Mouse (Mus musculus): Measurements from ENCODE around the gene Ap3s2.

Gene Ap3s2

GRCm38 (mm10) chr7:79888603-79889002, 31.8 kb downstream of the Ap3s2 start:
- DNase-seq (ENCODE audit: low spot score): no peak

GRCm38 (mm10) chr7:79883613-79884334, 36.7 kb downstream of the Ap3s2 start:
- DNase-seq (ENCODE audit: low spot score): no peak

GRCm38 (mm10) chr7:79881901-79882300, 38.5 kb downstream of the Ap3s2 start:
- no peak for DNase-seq (ENCODE audit: low spot score)

- no peak for DNase-seq (ENCODE audit: low spot score)
Observed at GRCm38 (mm10) chr7:79880998-79881397, 39.5 kb downstream of the Ap3s2 start.

GRCm38 (mm10) chr7:79880033-79880432, 40.4 kb downstream of the Ap3s2 start:
- no peak for DNase-seq (ENCODE audit: low spot score)

- DNase-seq (ENCODE audit: low spot score): no peak
Observed at GRCm38 (mm10) chr7:79878455-79879025, 41.9 kb downstream of the Ap3s2 start.

- DNase-seq (ENCODE audit: low spot score): no peak
Observed at GRCm38 (mm10) chr7:79873407-79873806, 47.0 kb downstream of the Ap3s2 start.

GRCm38 (mm10) chr7:79871797-79872345, 48.6 kb downstream of the Ap3s2 start:
- DNase-seq (ENCODE audit: low spot score): no peak

- no peak for DNase-seq (ENCODE audit: low spot score)
Observed at GRCm38 (mm10) chr7:79869072-79869719, 51.3 kb downstream of the Ap3s2 start.

- no peak for DNase-seq (ENCODE audit: low spot score)
Observed at GRCm38 (mm10) chr7:79868475-79868874, 52.0 kb downstream of the Ap3s2 start.

- no peak for DNase-seq (ENCODE audit: low spot score)
Observed at GRCm38 (mm10) chr7:79867861-79868260, 52.6 kb downstream of the Ap3s2 start.

- DNase-seq (ENCODE audit: low spot score): no peak
Observed at GRCm38 (mm10) chr7:79866294-79867000, 54.0 kb downstream of the Ap3s2 start.

GRCm38 (mm10) chr7:79861794-79862193, 58.7 kb downstream of the Ap3s2 start:
- DNase-seq (ENCODE audit: low spot score): no peak

- no peak for DNase-seq (ENCODE audit: low spot score)
Observed at GRCm38 (mm10) chr7:79860811-79861210, 59.6 kb downstream of the Ap3s2 start, which contains the start of gene Anpep. TSS of gene Anpep (minus strand) at chr7:79861059.

GRCm38 (mm10) chr7:79858956-79859630, 61.4 kb downstream of the Ap3s2 start:
- DNase-seq (ENCODE audit: low spot score): no peak

- DNase-seq (ENCODE audit: low spot score): no peak
Observed at GRCm38 (mm10) chr7:79858202-79858934, 62.1 kb downstream of the Ap3s2 start.

GRCm38 (mm10) chr7:79856305-79856704, 64.1 kb downstream of the Ap3s2 start:
- no peak for DNase-seq (ENCODE audit: low spot score)

- no peak for DNase-seq (ENCODE audit: low spot score)
Observed at GRCm38 (mm10) chr7:79847456-79848451, 72.7 kb downstream of the Ap3s2 start.

GRCm38 (mm10) chr7:79846342-79846741, 74.1 kb downstream of the Ap3s2 start:
- no peak for DNase-seq (ENCODE audit: low spot score)

Measured in left cerebral cortex, adult 11 months (tissue).